Mouse (Mus musculus) kidney, postnatal 25 days (tissue): Measurements from ENCODE around the gene Stam2.

Experiments used
- DNase-seq, 2 experiments: peaks; one replicate each; pipeline ENCODE4 v3.0.0; 2021; ENCODE audit warnings: mixed read lengths in 2 of 2

Stam2 gene

DNA sequence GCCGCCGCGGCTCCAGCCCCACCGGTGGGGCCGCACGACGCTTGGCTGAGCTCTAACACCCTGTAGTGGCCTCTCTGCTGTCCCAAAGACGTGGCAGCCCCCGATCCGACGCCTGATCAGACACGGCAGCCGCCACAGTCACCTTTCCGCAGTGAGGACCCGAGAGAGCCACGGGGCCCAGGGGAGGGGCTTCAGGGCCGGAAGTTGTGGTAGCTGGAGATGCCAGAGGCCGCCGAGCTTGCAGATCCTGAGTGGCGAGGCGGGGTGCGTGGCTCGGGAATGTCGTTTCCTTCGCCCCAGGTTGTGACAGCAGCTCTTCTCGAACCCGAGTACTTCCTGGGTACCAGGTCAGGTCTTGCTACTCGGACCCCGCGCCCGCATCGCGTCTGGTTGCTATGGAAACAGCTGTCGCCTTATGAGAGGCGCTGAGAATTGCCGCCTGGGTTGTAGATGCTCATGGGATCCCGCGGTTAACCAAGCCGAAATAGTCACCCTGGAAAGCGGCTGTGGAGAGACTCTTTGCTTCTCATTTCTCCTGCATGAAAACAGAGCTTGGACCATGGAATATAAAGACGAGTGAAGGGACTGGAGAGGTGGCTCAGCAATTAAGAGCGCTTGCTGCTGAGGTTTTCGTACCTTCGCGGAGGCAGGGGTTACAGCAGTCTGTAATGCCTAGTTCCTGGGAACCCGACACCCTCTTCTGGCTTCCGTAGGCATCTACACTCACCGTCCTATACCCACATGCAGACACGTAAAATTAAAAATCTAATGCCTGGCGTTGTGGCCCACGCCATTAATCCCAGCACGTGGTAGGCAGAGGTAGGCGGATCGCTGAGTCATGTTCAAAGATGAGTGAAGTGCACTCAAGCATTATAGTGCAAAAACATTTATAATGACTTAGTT is at the start of gene Stam2:
Gene Stam2 (minus strand): TSS at position 26 of the 903 bp plus-strand sequence.
- peak; percentile 93 to 94 for DNase-seq

DNA sequence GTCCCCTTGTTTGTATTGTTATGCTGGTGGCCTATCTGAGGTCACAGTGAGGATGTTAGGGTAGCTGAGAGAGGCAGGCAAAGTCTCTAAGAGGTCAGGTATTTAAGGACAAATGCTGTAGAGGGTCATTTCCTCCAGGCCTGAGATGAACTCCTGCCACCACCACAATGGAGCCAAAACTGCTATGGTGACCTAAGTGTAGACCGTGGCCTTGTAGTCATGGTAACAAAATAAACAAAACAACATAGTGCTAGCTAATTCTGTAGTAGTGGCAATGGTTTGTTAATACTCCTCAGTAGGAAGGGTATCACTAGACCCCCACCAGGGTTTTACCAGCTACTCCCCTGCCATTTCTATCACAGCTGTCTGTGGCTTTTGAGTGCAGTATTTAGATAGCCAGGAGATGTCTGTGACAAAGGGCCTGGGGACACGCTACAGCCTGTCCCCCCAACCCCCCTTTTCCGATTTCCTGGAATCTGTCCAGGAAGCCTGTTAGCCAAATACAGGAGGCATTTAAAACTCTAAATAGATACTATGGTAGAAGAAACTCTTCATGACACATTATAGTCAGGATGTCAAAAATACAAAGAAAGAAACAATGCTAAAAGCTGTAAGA is 43.1 kb upstream of the Stam2 start:
- peak in 1 of 2 experiments; percentile 18 for DNase-seq

DNA sequence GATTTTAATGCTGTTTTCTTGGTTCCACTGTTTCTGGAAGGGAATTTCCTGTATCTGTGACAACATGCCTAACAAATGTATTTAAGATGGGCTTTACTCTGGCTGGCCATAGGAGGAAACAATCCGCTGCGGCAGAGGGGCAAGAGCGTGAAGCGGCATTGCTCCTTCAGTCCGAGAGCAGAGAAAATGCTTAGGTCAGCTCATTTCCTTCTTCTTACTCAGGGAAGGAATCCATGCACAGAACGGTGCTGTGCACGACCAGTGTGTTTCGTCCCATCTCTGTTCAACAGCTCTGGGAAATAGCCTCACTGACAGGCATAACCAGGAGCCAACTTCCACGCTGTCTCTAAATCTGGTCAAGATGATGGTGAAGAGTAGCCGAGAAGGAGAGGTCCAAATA is 37.9 kb upstream of the Stam2 start:
- no peak for DNase-seq

DNA sequence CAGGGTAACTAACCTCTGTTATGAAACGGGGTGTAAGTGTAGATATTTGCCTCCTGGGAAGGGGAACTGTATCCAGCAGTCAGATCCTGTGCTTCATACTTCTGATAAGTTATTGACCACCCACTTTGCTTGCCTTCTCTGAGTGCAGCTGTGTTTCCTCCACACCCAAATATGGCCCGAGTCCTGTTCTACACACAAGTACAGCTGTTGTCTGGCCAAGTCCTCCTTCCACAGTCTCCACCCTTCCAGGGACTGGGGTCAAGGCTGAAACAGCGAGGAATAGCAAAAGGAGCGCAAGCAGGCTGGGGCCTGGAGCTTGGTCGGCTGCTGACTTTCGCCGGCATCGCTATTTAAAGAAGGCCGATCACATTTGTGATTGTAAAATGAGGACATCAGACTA is 37.3 kb upstream of the Stam2 start:
- DNase-seq, result peak in 1 of 2 experiments; percentile 44

DNA sequence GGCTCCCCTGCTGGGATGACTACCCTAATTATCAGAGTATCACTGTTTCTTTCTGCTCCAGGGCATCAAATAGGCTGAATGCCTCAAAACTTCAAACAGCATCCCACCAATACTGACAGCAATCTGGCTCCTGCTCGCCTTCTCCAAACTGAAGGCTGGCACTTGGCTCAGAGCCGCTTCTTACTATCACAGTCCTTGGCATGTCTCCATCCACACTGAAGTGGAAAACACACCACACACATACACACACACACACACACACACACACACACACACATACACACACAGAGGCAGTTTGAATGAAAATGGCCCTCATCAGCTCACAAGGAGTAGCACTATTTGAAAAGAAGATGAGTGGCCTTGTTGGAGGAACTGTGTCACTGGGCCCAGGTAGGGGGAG is 35.8 kb upstream of the Stam2 start:
- no peak for DNase-seq

DNA sequence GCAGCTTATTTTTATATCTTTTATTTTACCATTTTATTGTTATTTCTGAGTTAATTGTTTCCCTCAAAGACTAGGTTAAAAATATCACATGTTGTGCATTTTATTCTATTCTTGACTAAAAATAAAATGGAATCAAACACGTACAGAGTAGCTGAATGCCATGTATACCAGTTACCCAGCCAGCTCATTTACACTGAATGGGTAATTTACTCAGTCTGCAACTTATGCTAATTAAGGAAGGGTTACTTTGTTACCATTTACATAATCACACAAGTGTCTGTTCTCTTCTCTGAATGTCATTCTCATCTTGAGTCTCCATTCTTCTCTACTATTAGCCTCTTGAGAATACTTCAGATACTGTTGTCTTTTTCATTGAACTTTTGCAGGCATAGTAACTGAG is 32.3 kb upstream of the Stam2 start:
- DNase-seq, result no peak

DNA sequence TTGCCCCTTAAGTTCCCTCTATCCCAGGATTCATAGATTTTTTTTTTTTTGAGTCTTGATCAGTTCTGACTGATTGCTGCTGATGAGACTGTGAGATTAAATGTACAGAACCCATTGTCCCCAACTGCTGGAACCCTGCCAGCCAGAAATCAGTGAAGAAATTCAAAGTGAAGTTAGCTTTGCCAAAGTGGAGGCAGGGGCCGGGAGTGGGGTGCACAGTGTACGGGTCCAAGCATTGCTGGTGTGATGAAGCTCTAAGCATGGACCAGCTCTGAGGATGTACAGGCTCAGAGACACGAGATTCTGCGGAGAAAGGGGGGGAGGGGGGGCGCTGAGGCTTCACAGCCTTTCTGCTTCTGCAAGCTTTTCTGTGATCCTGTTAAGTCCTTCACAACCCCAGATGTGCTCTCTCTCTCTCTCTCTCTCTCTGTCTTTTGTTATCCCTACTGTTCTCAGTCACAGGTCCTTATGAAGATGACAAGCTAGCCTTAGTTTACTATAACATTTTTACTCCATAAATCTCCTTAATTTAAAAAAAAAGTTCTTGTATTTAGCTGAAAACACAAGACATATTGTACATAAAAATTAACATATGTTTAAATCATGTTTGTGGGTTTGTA is 30.8 kb upstream of the Stam2 start:
- DNase-seq, result no peak

DNA sequence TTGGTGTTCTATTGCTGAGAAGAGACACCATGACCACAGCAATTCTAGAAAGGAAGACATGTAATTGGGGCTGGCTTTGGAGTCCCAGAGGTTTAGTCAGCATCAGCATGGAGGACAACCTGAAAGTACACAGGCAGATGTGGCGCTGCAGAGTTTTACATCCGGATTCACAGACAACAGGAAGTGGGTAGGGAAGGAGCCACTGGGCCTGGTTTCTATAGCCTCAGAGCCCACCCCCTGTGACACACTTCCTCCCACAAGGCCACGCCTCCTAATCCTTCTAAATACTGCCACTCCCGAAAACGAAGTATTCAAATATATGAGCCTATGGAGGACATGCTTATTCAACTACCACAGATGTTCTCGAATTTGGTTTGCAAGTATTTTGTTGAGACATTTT is 23.0 kb upstream of the Stam2 start:
- DNase-seq, result no peak

DNA sequence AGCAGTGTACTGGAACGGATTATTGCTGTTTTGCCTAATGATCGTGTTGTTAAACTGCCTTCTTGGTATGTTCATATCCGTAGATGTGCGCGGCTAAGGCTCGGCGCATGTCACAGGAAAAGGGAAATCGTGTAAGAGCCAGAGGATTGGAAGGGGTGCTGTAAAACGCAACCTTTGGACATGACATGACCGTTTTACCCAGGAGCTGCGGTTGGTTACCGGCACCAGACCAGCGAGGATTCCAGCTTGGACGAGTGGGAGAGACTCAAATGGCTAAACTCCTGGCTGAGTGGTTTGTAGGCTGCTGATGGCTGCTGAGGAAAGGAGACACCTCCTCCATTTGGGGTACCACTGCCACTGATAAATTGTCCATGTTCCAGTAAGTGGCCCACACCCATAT is 21.8 kb upstream of the Stam2 start:
- DNase-seq, result peak in 1 of 2 experiments; percentile 40

DNA sequence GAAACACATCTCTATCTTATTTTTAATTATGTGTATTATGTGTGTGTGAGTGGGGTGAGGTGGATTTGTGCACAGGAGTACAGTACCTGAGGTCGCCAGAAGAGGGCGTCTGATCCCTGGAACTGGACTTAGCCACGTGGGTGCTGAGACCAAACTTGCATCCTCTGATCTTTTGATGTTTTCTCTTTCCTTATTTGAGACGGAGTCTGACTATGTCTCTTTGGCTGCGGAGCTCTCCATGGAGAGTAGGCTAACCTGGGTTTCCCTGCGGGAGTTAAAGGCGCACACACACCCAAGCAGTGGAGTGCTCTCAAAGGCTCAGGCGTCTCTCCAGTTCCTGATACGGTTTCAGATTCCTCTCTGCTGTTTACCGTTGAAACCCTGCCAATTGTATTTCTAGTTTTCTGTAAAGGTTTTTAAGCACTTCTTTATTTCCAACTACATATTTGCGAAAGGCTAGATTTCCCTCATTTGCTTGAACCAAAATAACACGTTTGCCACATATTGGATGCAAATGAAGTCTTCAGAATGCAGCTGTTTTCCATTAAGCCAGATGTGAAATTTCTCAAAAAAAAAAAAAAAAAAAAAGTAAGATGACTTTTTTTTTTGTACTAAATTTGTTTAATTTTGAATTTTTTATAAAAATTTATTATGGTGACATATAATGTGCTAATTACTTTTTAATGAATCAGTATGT is 21.1 kb upstream of the Stam2 start:
- DNase-seq, result peak; percentile 74 to 90

DNA sequence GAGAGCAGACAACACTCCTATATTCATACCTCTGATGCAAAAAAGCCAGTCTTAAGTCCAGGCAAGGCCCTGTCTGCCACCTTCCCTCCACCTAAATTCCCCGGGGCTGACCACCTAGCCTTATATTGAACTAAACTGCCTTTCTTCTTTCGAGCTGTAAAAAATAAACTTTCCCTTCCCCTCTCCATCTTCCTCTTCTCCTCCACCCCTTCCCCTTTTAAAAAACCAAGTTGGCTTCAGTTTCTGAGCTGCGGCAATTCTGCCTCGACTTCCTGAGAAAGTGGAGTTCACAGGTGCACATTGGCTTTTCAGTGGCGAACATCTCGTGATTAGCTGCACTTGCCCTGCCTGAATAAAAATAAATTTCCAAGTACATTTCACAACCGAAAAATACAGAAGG is 20.4 kb upstream of the Stam2 start:
- DNase-seq, result no peak

DNA sequence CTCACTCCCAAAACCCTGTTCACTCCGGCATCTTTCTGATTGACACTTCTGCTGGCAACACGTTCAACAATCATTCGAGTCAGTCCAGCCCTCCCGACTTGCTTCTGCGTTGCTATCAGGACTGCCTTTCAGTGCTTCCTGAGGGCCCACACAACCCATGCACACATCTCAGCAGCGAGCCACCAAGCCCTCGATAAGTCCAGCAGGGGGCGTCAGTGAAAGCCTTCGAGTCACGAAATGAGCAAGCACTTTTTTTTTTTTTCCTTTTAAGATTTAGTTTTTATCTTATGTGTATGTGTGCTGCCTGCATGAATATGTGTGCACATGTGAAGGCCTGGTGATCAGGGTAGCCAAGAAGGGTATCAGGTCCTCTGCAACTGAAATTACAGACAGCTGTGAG is 16.5 kb upstream of the Stam2 start:
- DNase-seq, result peak; percentile 53 to 75

DNA sequence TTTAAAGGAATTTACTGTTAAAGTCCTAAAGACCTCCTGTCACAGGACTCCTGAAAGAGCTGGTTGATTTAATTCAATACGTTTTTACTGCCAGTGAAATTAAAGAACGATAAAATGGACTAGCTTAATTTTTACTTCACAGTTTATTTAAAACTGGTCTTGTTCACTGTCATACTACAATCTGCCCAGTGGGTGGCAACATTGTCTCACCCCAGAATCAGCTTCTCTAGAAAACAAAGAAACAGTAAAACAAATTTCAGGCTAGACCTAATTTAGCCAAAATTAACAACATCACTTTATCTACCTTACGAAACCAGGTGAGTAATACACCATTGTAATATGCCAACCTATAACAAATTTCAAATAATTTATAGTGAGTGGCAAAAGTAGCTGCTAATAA is 14.6 kb upstream of the Stam2 start:
- DNase-seq, result peak in 1 of 2 experiments; percentile 26

DNA sequence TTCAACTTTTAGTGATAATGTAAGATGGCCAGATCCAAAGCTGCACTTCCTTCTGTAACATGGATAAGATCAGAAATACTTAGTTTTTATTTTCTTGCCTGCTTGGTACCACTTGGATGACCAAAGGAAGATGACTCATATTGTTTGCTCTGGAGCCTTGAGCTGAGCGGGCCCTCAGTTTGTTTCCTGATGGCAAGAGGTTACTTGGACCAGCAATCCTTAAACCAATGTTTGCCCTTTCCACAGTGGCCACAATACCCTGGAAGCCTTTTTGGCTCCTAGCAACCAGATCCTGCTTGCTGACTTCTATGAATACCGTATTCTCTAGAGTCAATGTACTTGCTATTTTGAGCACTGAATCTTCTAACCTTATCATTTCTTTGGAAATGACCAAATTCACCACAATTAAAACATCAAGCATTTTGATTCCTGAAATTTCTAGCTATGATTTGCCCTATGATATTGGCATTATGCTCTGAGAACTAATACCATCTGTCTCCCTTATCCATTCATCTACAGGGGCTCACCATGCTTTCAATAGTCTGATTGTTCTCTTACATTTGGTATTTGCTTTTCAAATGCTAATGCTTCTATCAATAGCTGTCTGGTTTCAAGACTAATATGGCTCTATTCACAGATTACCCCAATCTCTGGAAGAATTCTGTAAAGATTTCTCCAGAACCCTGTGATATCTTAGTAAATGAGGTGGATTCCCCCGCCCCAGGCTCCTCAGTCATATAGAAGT is 11.7 kb upstream of the Stam2 start:
- DNase-seq, result no peak

DNA sequence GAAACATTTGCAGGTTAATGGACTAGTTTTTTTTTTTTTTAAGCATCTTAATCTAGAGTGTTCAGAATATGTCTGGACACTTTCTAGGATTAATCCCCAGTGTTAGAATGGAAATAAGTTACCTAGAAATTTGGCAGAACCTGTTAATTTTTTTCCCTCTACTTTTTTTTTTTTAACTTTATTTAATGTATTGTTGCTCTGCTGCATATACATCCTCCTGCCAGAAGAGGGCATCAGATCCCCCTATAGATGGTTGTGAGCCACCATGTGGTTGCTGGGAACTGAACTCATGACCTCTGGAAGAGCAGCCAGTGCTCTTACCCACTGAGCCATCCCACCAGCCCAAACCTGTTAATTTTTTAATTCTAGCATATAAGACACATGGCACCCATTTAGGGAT is 2.0 kb upstream of the Stam2 start:
- DNase-seq, result no peak

DNA sequence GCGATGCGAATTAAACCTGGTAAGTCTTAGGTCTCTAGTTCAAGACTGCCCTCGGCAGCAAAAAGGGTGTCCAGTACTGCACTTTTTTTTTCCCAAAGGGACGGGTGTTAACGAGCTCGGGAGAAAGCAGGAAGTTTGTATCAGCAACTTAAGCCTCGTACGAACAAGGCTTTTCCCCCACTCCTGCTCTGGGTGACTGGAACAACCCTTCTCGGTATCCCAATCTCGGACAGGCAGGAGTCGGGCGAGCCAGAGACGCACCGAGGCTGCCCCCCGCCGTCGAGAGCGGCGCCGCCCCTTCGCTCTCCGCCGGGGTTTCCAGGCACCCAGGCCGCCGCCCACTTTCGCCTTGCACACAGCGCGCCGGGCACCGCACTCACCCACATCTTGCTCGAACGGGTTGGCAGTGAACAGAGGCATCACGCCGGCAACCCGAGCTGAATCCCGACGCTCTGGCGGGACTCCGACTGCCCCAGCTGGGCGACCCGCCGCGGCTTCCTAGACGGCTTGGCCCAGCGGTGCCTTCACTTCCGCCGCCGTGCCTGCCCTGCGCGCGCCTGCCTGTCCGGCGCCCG is 313 bp downstream of the Stam2 start:
- DNase-seq, result peak in 1 of 2 experiments; percentile 84

DNA sequence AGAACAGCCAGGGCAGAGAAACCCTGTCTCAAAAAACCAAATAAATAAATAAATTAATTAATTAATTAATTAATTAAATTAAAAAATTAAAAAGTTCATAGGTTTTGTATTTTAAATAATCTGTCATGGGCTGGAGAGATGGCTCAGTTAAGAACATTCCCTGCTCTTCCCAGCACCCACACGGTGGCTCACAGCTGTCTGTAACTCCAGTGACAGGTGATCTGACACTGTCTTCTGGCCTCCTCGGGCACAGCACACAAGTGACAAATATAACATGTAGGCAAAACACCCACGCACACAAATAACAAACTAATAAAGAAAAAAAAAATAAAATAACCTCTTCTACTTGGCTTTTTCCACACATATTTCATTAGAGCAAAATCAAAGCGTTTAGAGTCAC is 1.5 kb downstream of the Stam2 start:
- no peak for DNase-seq

DNA sequence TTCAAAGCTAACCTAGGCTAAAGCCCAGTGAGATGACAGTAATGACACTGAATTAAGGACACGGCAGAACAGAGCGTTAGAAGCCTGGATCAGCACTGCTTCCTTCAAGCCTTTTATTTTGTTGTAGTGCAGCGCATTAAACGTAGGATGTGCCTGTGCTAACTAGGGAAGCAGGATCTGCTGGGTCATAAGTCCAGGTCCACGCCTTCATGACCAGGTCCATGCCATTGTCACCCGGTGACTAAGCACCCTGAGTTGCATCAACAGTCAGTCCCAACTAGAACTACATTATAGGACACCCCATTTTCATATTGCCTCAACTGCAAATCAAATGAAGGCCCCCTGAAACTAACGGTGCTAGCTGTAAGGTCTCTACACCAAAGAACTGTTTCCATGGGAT is 7.6 kb downstream of the Stam2 start:
- no peak for DNase-seq

DNA sequence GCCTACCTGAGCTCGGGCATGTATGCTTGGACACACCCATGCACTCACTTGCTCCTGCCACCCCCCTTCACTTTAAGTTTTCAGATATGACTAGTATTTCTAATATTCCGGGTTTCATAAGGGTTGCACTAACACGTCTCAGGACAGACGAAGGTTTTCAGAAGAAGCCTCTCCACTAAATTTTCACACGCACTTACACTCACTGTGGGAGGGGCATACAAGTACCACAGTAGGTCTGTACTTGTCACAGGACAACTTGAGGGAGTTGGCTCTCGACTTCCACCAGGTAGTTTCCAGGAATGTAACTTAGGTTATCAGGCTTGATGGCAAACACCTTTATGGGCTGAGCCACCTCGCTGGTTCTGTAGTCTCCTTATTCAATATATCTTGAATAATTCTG is 8.4 kb downstream of the Stam2 start:
- DNase-seq, result peak in 1 of 2 experiments; percentile 36

DNA sequence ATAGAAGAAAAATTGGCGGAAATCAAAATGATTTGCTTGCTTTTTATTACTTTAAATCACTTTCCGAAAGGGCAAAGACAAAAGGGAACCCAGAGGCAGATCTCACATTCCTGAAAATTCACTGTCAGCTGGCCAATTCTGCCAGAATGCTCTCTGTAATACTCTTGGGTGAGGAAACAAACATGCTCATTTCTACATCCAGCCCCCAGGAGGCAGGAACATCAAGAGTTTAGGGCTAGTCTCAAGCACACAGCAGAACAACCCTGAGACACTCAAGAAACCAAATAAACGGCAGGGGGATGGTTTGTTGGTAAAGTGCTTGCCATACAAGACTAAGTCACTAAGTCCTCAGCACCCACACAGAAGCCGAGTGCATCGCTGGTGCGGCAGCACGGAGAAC is 9.5 kb downstream of the Stam2 start:
- no peak for DNase-seq

DNA sequence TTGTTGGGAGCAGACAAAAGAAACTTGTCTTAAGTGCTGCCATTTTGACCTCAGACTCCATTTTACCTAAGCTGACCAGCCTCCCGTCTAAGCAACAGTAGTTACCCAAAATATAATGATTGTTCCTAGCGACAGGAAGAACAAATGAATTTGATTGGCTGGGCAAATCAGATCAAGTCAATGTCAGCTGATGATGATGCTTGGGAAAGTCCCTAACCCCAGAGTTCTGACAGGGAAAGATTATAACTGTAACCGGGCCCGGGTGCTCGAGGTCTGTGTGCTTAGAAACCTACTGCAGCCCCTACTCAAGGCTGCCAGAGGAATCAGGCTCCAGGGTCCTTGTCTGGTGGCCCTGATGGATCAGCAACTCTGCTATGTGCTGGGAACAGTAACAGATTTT is 10.1 kb downstream of the Stam2 start:
- no peak for DNase-seq

DNA sequence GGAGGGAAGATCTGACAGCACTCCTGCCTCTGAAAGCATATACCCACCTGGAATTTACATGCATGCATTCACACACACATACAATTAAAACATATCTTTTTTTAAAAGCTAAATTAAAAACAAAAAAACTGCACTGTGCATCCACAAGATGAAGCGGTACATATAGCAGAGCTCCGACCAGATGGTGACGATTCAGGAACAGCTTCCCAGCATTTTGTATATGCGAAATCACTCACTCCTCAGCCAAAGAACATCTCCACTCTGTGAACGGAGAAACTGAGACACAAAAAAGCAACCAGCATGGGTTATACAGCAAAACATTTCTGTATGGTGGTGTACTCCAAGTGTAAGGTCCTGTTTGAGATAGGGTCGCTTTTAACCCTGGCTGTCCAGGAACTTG is 11.2 kb downstream of the Stam2 start:
- DNase-seq, result no peak
